8 mouse cellular contexts compared by ENCODE assay signal in genomic region chr1:184395215-184395614, GRCm38 (mm10).
DNase-seq lines count a peak whose midpoint lies in the region; ATAC-seq and TF ChIP-seq lines count a peak whose summit lies in the region.

No protein-coding gene starts in this region.

- no peaks in the 10 kb centered on the region for H3K27me3 ChIP-seq in intestine, embryonic 16.5 days (replicated peaks; ENCODE audit: control insufficient read depth, insufficient read depth, low read length)

- peak; percentile 80 for TF ChIP-seq CTCF in gastrocnemius, adult 2 months (IDR thresholded peaks at IDR 0.05)

- intact Hi-C loops in gastrocnemius, adult 2 months (cut with DNase I): loop anchor here (1.0 to 5.0 kb wide), 2 partner anchors 129 to 342 kb away; no protein-coding TSS in a partner anchor
- intact Hi-C loops in left cerebral cortex, postnatal 4 days (cut with DNase I): no loop called here

- H3K27ac ChIP-seq in gastrocnemius, adult 2 months: peak overlapping the region; percentile 66
- H3K27ac ChIP-seq in intestine, embryonic 16.5 days (ENCODE audit: low read length): peak overlapping the region; percentile 7; the same call in 1 of the 2 replicates

- H3K4me1 ChIP-seq in intestine, embryonic 16.5 days (ENCODE audit: control insufficient read depth, insufficient read depth, low read length): 0 out of 2 replicates have a peak, but pooled peaks cover 2% of the 10 kb centered on the region

- no peak overlapping the region for H3K9ac ChIP-seq in intestine, embryonic 16.5 days (ENCODE audit: low read depth, low read length)

- no peak; the same call in 1 of the 2 replicates for ATAC-seq in intestine, embryonic 16.5 days

- H3K36me3 ChIP-seq in intestine, embryonic 16.5 days (ENCODE audit: control insufficient read depth, insufficient read depth, low read length): no peaks in the 10 kb centered on the region

- peak overlapping the region; percentile 27 for H3K4me3 ChIP-seq in gastrocnemius, adult 2 months
- no peak overlapping the region for H3K4me3 ChIP-seq in intestine, embryonic 16.5 days (ENCODE audit: low read length)

- 44% methylated on average over 15 of the region's 15 CpGs for WGBS in intestine, embryonic 16.5 days

- no peak overlapping the region for H3K4me2 ChIP-seq in intestine, embryonic 16.5 days (ENCODE audit: low read depth, low read length)

- DNase-seq in ovary, postnatal 14 days (ENCODE audit: low spot score): peak; percentile 40
- DNase-seq in ovary, adult 18-20 months (ENCODE audit: low spot score): no peak
- DNase-seq in c-Kit-positive CD71-negative TER-119-negative erythroid progenitor cells, embryonic 14.5 days (ENCODE audit: low read depth): peak; percentile 22
- DNase-seq in gastrocnemius, adult 2 months: peak; percentile 69
- peak; percentile 45 for DNase-seq in left cerebral cortex, postnatal 4 days
- peak; percentile 55 for DNase-seq in retina, embryonic 14.5 days (ENCODE audit: low spot score)
- DNase-seq in urinary bladder, adult 2 months (ENCODE audit: low spot score): peak; percentile 44

- H3K9me3 ChIP-seq in intestine, embryonic 16.5 days (ENCODE audit: control insufficient read depth, low read length): no peaks in the 10 kb centered on the region
